Mouse (Mus musculus): ENCODE results near the gene Nudcd2. TPM values are rescaled to one million over a fixed set of nuclear protein-coding genes. Genes with fewer than 3 reads are reported as not detected.
"Not testable (repeated sequence)": the region's sequence is repeated elsewhere in the genome, so short reads cannot be mapped to it uniquely, and the experiment has no call there.

Nudcd2 gene
- 10 to 100 TPM in 1 of 2 experiments, 1 to 10 TPM in 1; 9.9 to 14.0 TPM for total RNA-seq (2021)
- long read RNA-seq, experiment 1, transcript Nudcd2-201 (4 exons, 1,577 nt), result major isoform, 7 of 13 reads
- long read RNA-seq, experiment 1, partial matches to known transcripts, result 1 of 13 reads
- long read RNA-seq, experiment 1, other reads (novel, unspliced or antisense), result 3 of 13 reads
- long read RNA-seq, experiment 2, transcript Nudcd2-201 (4 exons, 1,577 nt), result major isoform, 15 of 20 reads
- long read RNA-seq, experiment 2, partial matches to known transcripts, result 0 of 20 reads
- long read RNA-seq, experiment 2, other reads (novel, unspliced or antisense), result 4 of 20 reads

DNA sequence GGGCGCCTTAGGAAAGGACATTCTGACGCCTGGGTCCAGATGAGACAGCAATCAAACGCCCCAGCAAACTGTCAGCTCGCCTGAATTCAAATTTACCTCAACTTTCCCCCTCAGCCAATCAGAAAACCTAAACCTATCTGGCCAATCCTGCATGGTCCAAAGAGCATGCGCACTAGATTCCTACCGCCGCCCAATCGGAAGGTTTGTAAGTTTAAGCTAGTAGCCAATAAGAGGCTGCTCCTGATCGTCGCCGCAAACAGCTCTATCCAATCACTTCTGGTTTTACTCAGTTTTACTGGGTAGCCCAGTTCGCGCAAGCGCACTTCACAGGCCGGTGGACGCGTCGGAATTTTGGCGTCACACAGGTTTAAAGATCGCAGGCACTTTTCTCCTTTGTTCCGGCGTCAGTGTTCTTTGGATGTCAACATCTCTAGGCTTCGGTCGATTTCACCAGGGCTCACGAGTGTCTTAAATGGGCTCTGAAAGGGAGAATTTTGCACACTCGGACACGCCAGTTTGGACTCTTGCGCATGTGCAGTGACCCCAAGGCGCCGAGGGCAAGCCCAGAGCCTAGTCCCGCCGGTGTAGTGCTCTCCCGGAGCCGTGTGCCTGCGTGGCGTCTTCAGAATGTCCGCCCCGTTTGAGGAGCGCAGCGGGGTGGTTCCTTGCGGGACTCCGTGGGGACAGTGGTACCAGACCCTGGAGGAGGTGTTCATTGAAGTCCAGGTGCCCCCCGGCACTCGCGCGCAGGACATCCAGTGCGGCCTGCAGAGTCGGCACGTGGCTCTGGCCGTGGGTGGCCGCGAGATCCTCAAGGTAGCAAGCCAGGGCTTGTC is at the start of gene Nudcd2, which contains the start of gene Hmmr:
Nudcd2 (plus strand) TSS at position 329 of the 836 bp plus-strand sequence.
Hmmr (minus strand) TSS at position 84 of the 836 bp plus-strand sequence.
- H3K4me3 ChIP-seq, result peak within 1 kb of the TSS; percentile 96
- peak within 1 kb of the TSS; percentile 91 for H3K27ac ChIP-seq
- intact Hi-C loops (cut with DNase I), result loop anchor here (1.0 to 2.0 kb wide), 2 partner anchors 19 to 41 kb away; no protein-coding TSS in a partner anchor
- DNase-seq, result peak; percentile 94
- TF ChIP-seq CTCF (IDR thresholded peaks at IDR 0.05), result no peak

- intact Hi-C loops (cut with DNase I), result no loop called here
- no peak for DNase-seq
- H3K27ac ChIP-seq, result peak overlapping the region; percentile 98
- no peak for TF ChIP-seq CTCF (IDR thresholded peaks at IDR 0.05)
- H3K4me3 ChIP-seq, result peak overlapping the region; percentile 89
These were observed 42.9 kb upstream of the Nudcd2 start for GRCm38 (mm10) chr11:40690444-40691127.

- H3K27ac ChIP-seq, result peak overlapping the region; percentile 98
- H3K4me3 ChIP-seq, result peak overlapping the region; percentile 89
- peak; percentile 63 for DNase-seq
- intact Hi-C loops (cut with DNase I), result loop anchor here (1.0 to 2.0 kb wide), 2 partner anchors 41 to 63 kb away; partner anchors contain the start of genes Ccng1, Hmmr and Nudcd2
- no peak for TF ChIP-seq CTCF (IDR thresholded peaks at IDR 0.05)
These were observed 41.4 kb upstream of the Nudcd2 start for GRCm38 (mm10) chr11:40692101-40692509.

- H3K4me3 ChIP-seq, result peak overlapping the region; percentile 89
- H3K27ac ChIP-seq, result peak overlapping the region; percentile 98
- TF ChIP-seq CTCF (IDR thresholded peaks at IDR 0.05), result no peak
- DNase-seq, result peak; percentile 97
- intact Hi-C loops (cut with DNase I), result loop anchor here (1.0 to 2.0 kb wide), 2 partner anchors 41 to 62 kb away; partner anchors contain the start of genes Ccng1, Hmmr and Nudcd2
These were observed 40.7 kb upstream of the Nudcd2 start for GRCm38 (mm10) chr11:40692511-40693365.

DNA sequence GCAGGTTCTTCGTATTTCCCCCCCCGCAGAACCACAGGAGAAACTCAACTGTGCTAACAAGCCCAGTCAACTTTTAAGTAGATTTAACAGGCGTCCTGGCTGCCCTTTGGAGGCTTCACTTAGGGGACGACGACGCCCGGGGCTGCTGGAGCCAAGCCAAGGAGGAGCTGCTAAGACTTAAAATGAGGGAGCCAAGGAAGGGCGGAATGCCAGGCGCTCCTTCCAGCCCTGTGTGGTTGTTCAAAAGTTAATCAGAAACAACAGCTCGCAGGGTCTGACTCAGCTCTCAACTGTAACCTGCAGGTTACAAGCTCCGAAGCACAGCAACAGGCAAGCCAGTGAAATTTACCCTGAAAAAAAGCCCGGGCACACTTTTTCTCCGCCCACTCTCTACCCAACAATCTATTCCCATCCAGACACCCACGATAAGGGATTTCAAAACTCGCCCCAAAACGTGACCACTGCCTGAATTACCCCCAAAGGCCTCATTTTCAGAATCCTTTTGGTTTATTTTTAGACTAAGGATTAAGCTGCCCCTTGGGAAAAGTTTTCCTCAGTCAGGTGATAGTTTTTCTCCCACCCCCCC is 40.0 kb upstream of the Nudcd2 start:
- intact Hi-C loops (cut with DNase I), result loop anchor here (2.0 kb wide), 1 partner anchor 61 kb away; the partner anchor contains the start of gene Ccng1
- H3K4me3 ChIP-seq, result peak overlapping the region; percentile 89
- TF ChIP-seq CTCF (IDR thresholded peaks at IDR 0.05), result no peak
- H3K27ac ChIP-seq, result peak overlapping the region; percentile 98
- peak; percentile 86 for DNase-seq

GRCm38 (mm10) chr11:40694311-40695087 is 39.0 kb upstream of the Nudcd2 start:
- H3K4me3 ChIP-seq, result peak overlapping the region; percentile 89
- intact Hi-C loops (cut with DNase I), result no loop called here
- TF ChIP-seq CTCF (IDR thresholded peaks at IDR 0.05), result no peak
- H3K27ac ChIP-seq, result peak overlapping the region; percentile 98
- peak; percentile 77 for DNase-seq

DNA sequence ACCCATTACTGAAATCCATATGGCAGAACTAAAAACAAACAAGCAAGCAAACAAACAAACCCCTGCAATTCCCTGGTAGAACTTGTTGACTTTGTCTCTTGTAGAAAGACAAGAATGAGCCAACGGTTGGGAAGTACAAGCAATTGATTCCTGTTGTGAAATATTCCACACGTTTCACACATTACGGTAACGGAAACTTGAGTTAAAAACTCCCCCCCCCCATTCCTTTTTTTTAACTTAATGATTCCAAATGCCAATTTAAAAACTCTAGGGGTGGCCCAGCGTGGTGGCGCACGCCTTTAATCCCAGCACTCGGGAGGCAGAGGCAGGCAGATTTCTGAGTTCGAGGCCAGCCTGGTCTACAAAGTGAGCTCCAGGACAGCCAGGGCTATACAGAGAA is 38.4 kb upstream of the Nudcd2 start, which contains the start of gene Mat2b:
Mat2b (minus strand) TSS at position 101 of the 400 bp plus-strand sequence.
- DNase-seq, result no peak
- peak within 1 kb of the TSS; percentile 98 for H3K27ac ChIP-seq
- peak within 1 kb of the TSS; percentile 89 for H3K4me3 ChIP-seq
- TF ChIP-seq CTCF (IDR thresholded peaks at IDR 0.05), result no peak
- intact Hi-C loops (cut with DNase I), result no loop called here

DNA sequence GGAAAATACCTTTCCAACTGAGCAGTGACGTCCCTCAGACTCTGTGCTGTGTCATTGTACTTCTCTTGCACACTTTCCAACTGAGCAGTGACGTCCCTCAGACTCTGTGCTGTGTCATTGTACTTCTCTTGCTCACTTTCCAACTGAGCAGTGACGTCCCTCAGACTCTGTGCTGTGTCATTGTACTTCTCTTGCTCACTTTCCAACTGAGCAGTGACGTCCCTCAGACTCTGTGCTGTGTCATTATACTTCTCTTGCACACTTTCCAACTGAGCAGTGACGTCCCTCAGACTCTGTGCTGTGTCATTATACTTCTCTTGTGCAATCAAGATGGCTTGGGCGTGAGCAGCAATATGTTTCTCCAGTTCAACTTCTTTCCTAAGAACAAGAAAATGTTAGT is 23.6 kb upstream of the Nudcd2 start:
- H3K4me3 ChIP-seq; DNase-seq; intact Hi-C loops (cut with DNase I); H3K27ac ChIP-seq: not testable (repeated sequence)

GRCm38 (mm10) chr11:40713858-40714257 is 19.6 kb upstream of the Nudcd2 start:
- peak; percentile 37 for DNase-seq
- Histone ChIP-seq H3K4me3 (no peak overlapping the region), H3K27ac (no peak overlapping the region)
- TF ChIP-seq CTCF (IDR thresholded peaks at IDR 0.05), result no peak
- intact Hi-C loops (cut with DNase I), result no loop called here

DNA sequence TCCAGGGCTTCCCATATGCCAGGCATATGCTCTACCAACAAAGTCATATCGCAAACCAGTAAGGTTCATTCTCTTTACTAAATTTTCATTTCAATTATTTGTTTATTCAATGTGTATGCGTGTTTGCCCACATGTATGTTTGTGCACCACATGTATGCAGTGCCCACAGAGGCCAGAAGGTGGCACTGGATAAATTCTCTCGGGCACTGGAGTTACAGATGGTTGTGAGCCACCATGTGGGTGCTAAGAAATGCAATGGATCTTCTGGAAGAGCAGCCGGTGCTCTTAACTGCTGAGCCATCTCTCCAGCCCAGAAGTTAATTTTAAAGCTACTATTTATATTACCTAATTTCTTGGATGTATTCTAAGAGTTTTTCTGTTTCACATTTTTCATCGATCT is 17.9 kb upstream of the Nudcd2 start:
- TF ChIP-seq CTCF (IDR thresholded peaks at IDR 0.05), result no peak
- intact Hi-C loops (cut with DNase I), result no loop called here

More for the DNA sequence above, 17.9 kb upstream of the Nudcd2 start:
- DNase-seq, result no peak
- Histone ChIP-seq H3K4me3 (no peak overlapping the region), H3K27ac (no peak overlapping the region)
